In the genomic region with DNA sequence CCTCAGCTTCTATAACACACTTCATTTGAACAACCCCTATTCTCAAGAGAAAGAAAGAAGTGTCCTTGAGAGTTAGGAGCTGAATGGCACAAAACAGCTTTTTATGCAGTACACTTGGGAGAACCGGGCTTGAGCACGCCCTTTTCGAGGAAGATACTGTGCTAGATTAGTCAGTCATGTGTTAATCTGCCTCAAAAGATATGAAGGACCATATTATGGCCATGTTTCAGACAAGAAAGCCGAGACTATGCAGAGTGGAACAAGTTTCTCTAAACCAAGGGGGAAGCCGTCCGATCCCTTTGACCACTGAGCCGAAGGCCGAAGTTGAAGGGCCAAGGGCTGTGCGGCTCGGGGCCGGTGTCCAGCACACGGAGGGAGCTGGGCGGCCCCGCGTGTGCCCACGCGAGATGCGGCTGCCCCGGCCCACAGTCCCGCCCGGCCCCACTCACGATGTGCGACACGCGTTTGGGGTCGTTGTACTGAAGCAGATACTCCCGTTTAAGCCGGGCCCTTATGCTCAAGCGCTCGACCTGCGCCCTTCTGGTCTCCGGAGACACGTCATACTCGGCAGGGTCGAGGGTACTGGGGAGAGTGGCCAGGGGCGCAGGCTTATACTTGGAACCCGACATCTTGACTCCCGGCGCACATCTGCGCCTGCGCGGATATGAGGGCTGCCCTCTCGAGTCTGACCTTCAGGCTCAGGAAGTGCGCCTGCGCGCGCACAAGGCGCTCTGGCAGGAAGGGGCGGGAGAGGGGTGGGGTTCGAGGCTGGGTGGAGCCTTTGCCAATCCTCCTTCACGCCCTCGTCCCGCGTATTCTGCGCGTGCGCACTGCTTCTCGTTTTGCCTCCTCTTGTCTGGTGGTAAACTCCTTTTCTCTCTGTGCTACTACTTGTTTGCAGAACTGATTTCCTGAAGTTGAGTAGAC, we compare ENCODE assay signal across 8 mouse cellular contexts. TPM values are rescaled to one million over a fixed set of nuclear protein-coding genes. Genes with fewer than 3 reads are reported as not detected.
A peak's percentile ranks its signal among the peaks of the same experiment; 100 is the strongest.
DNase-seq lines count a peak whose midpoint lies in the region; ATAC-seq lines count a peak whose summit lies in the region.

Ndufb4 (minus strand) TSS at position 723 of the 927 bp plus-strand sequence.

- H3K4me3 ChIP-seq in heart, embryonic 14.5 days (ENCODE audit: control insufficient read depth in 1 of 2, insufficient read depth in 1 of 2, low read depth in 1 of 2, low read length in 2 of 2), result peak within 1 kb of the TSS; percentile 80 to 86
- H3K4me3 ChIP-seq in liver, embryonic 13.5 days (replicated peaks), result peak within 1 kb of the TSS; percentile 86
- peak within 1 kb of the TSS; percentile 64 for H3K4me3 ChIP-seq in stomach, embryonic 16.5 days (replicated peaks; ENCODE audit: low read length)

- peak within 1 kb of the TSS; percentile 67 for H3K4me2 ChIP-seq in heart, embryonic 14.5 days (ENCODE audit: low read length)
- H3K4me2 ChIP-seq in liver, embryonic 13.5 days, result peak within 1 kb of the TSS; percentile 78
- H3K4me2 ChIP-seq in stomach, embryonic 16.5 days (ENCODE audit: low read depth, low read length), result peak within 1 kb of the TSS; percentile 73

- DNase-seq in c-Kit-negative CD71-positive TER-119-positive erythroid progenitor cells, embryonic 14.5 days (ENCODE audit: low read depth, low spot score), result peak; percentile 97
- DNase-seq in fibroblast of lung, adult 2 months (ENCODE audit: low read depth), result peak; percentile 95
- peak; percentile 98 for DNase-seq in kidney, postnatal 14 days
- DNase-seq in liver, embryonic 13.5 days, result peak; percentile 93
- DNase-seq in neural tube, embryonic 10.5 days (ENCODE audit: extremely low spot score, low spot score), result peak; percentile 99

- H3K9me3 ChIP-seq in heart, embryonic 14.5 days (ENCODE audit: control insufficient read depth, low read length), result no peaks in the 10 kb centered on the region
- no peaks in the 10 kb centered on the region for H3K9me3 ChIP-seq in liver, embryonic 13.5 days (replicated peaks)
- H3K9me3 ChIP-seq in stomach, embryonic 16.5 days (replicated peaks; ENCODE audit: control insufficient read depth, low read length), result no peaks in the 10 kb centered on the region

- WGBS in heart, embryonic 14.5 days, result under 1% methylated on average over 48 of the region's 58 CpGs
- under 1% methylated on average over 57 of the region's 58 CpGs for WGBS in liver, embryonic 13.5 days (ENCODE audit: insufficient replicate concordance)
- under 1% methylated on average over 53 of the region's 58 CpGs for WGBS in stomach, embryonic 16.5 days

- H3K36me3 ChIP-seq in heart, embryonic 14.5 days (ENCODE audit: control insufficient read depth, insufficient read depth, low read length), result no peaks in the 10 kb centered on the region
- peaks cover 14% of the 10 kb centered on the region for H3K36me3 ChIP-seq in liver, embryonic 13.5 days
- no peaks in the 10 kb centered on the region for H3K36me3 ChIP-seq in stomach, embryonic 16.5 days (ENCODE audit: control insufficient read depth, insufficient read depth, low read length)

- H3K4me1 ChIP-seq in heart, embryonic 14.5 days (ENCODE audit: control insufficient read depth in 2 of 2, insufficient read depth in 2 of 2, low read length in 2 of 2), result peaks cover 6 to 33% of the 10 kb centered on the region in 2 experiments
- H3K4me1 ChIP-seq in liver, embryonic 13.5 days (replicated peaks), result peaks cover 34% of the 10 kb centered on the region
- H3K4me1 ChIP-seq in stomach, embryonic 16.5 days (ENCODE audit: control insufficient read depth, insufficient read depth, low read length), result peaks cover 17% of the 10 kb centered on the region

- H3K9ac ChIP-seq in heart, embryonic 14.5 days (ENCODE audit: low read length), result peak within 1 kb of the TSS; percentile 97
- H3K9ac ChIP-seq in liver, embryonic 13.5 days, result peak within 1 kb of the TSS; percentile 94
- H3K9ac ChIP-seq in stomach, embryonic 16.5 days (ENCODE audit: low read length), result peak within 1 kb of the TSS; percentile 95

- H3K27me3 ChIP-seq in heart, embryonic 14.5 days (ENCODE audit: control insufficient read depth, insufficient read depth, low read length), result no peaks in the 10 kb centered on the region
- no peaks in the 10 kb centered on the region for H3K27me3 ChIP-seq in liver, embryonic 13.5 days
- H3K27me3 ChIP-seq in stomach, embryonic 16.5 days (ENCODE audit: control insufficient read depth, insufficient read depth, low read length), result no peaks in the 10 kb centered on the region

- peak within 1 kb of the TSS; percentile 81 to 90 for H3K27ac ChIP-seq in heart, embryonic 14.5 days (replicated peaks in 1 of 2; ENCODE audit: control insufficient read depth in 1 of 2, insufficient read depth in 1 of 2, low read depth in 2 of 2, low read length in 2 of 2)
- H3K27ac ChIP-seq in liver, embryonic 13.5 days, result peak within 1 kb of the TSS; percentile 91
- peak within 1 kb of the TSS; percentile 89 for H3K27ac ChIP-seq in stomach, embryonic 16.5 days (ENCODE audit: low read length)

- ATAC-seq in CD4-positive, CD25-positive, alpha-beta regulatory T cell, adult 4 months, result peak; percentile 93
- peak; percentile 96 for ATAC-seq in heart, embryonic 14.5 days (ENCODE audit: insufficient number of reproducible peaks, insufficient read depth, low FRiP score, low read depth)
- ATAC-seq in liver, embryonic 13.5 days (ENCODE audit: low read depth), result peak; percentile 95
- ATAC-seq in stomach, embryonic 16.5 days (ENCODE audit: insufficient read depth, low FRiP score), result peak; percentile 96

RNA-seq across cellular contexts. Expression of gene Ndufb4, which starts in this region (rescaled TPM):
- polyA plus RNA-seq in CD4-positive, CD25-positive, alpha-beta regulatory T cell, adult 4 months (2017; shearing (Covaris generic)), result 10 to 100 TPM; 49.1 to 64.4 TPM
- polyA plus RNA-seq in heart, embryonic 14.5 days (2014; fragmentation: Nextera tagmentation; extraction: Ambion mirVana), result 116 and 120 TPM in 2 replicates
- 47.7 and 61.9 TPM in 2 replicates for polyA plus RNA-seq in liver, embryonic 13.5 days (2015; fragmentation: Nextera tagmentation; extraction: Ambion mirVana)
- 57.4 and 64.0 TPM in 2 replicates for polyA plus RNA-seq in stomach, embryonic 16.5 days (2015; fragmentation: Nextera tagmentation; extraction: Ambion mirVana)

Comparison
In these comparisons a context has a peak if more than half of its experiments do, and no peak if none do; other contexts are left out.
1. Peak in every context shown above with its lines: DNase-seq, ATAC-seq, H3K4me3 ChIP-seq and H3K27ac ChIP-seq.